Mouse (Mus musculus) small intestine, adult 2 months (tissue): ENCODE data around the gene Mrps12.

Source experiments
- CTCF ChIP-seq: fragments of 200-500 bp; IDR thresholded peaks from 2 replicates; pipeline ENCODE4 v1.5.1; 2012; ENCODE audit warnings: low read depth, mild to moderate bottlenecking, control low read depth, inconsistent platforms, low read length, moderate library complexity, mixed read lengths; ENCODE audit not compliant: insufficient replicate concordance, insufficient read length; ENCODE audit errors: extremely low read depth
- POLR2A ChIP-seq: fragments of 200-500 bp; IDR thresholded peaks from 2 replicates; pipeline ENCODE4 v1.6.1; 2012; ENCODE audit warnings: low read depth, mild to moderate bottlenecking, control low read depth, inconsistent platforms, low read length, moderate library complexity

- TF ChIP-seq CTCF: no peak
- TF ChIP-seq POLR2A: no peak
These were observed 26.0 kb downstream of the Mrps12 start for GRCm38 (mm10) chr7:28715598-28715997.
